Mouse (Mus musculus) G1E (cell line): ENCODE data around the gene Ppp1r35. TPM values are rescaled to one million over a fixed set of nuclear protein-coding genes. Genes with fewer than 3 reads are reported as not detected.
A peak's percentile ranks its signal among the peaks of the same experiment; 100 is the strongest.

Experiments used
- ATAC-seq: 2 replicates; pipeline ENCODE4 v1.8.0; 2016; ENCODE audit warnings: mild to moderate bottlenecking; ENCODE audit not compliant: insufficient number of reproducible peaks, poor library complexity, low FRiP score, severe bottlenecking; ENCODE audit errors: extremely low read depth
- DNase-seq: peaks from one replicate; pipeline ENCODE4 v3.0.0; 2012; ENCODE audit warnings: low spot score
- H3K27me3 ChIP-seq: 2 replicates; pipeline ENCODE4 v1.6.1; 2012; ENCODE audit warnings: mild to moderate bottlenecking, low read length, inconsistent platforms; ENCODE audit not compliant: insufficient read depth
- H3K36me3 ChIP-seq: replicated peaks from 2 replicates; pipeline ENCODE3; 2012; ENCODE audit warnings: mild to moderate bottlenecking, inconsistent platforms
- H3K4me1 ChIP-seq: 2 replicates; pipeline ENCODE4 v1.6.1; 2012; ENCODE audit warnings: low read depth, low read length, inconsistent platforms, mixed read lengths; ENCODE audit not compliant: insufficient read depth
- H3K4me3 ChIP-seq: 2 replicates; pipeline ENCODE4 v1.5.1; 2012; ENCODE audit warnings: low read depth, mild to moderate bottlenecking, inconsistent platforms, low read length, moderate library complexity, mixed read lengths
- H3K9me3 ChIP-seq: replicated peaks from 2 replicates; pipeline ENCODE4 v1.6.1; 2012; ENCODE audit warnings: inconsistent platforms
- CTCF ChIP-seq: IDR thresholded peaks from 2 replicates; pipeline ENCODE4 v1.5.1; 2012; ENCODE audit warnings: low read depth, low read length, inconsistent platforms, mixed read lengths
- GATA1 ChIP-seq: IDR thresholded peaks from 2 replicates; pipeline ENCODE4 v1.6.1; 2012; ENCODE audit warnings: borderline replicate concordance, low read length, inconsistent platforms, mixed read lengths
- GATA2 ChIP-seq: IDR thresholded peaks from 2 replicates; pipeline ENCODE4 v1.6.1; 2012; ENCODE audit warnings: low read depth, low read length, inconsistent platforms, borderline replicate concordance
- POLR2AphosphoS5 ChIP-seq: IDR thresholded peaks from 2 replicates; pipeline ENCODE4 v1.6.1; 2012; ENCODE audit warnings: low read depth, low read length, inconsistent platforms; ENCODE audit not compliant: insufficient replicate concordance
- TAL1 ChIP-seq: conservative IDR thresholded peaks from 2 replicates; pipeline ENCODE4 v1.6.1; 2012; ENCODE audit warnings: low read depth, low read length, inconsistent platforms, mixed read lengths
- polyA plus RNA-seq: library from polyadenylated mRNA; stranded (reverse); fragments of >175 nt; gene quantifications from 2 replicates; pipeline ENCODE4 v1.2.3, GENCODE M21; 2012
- total RNA-seq, 2 experiments: library from RNA; stranded (forward) in 1 of 2; stranded (reverse) in 1 of 2; fragments of 200-1000 nt in 1 of 2; fragments of >200 nt in 1 of 2; fragmentation: Nextera tagmentation in 1 of 2; gene quantifications; 2 replicates each; pipeline ENCODE4 v1.2.3; 2014 to 2017

The Ppp1r35 gene
- total RNA-seq (2014; fragmentation: Nextera tagmentation), result 202 and 204 TPM in 2 replicates
- 28.2 and 35.6 TPM in 2 replicates for total RNA-seq (2017)
- polyA plus RNA-seq, result 121 and 153 TPM in 2 replicates

GRCm38 (mm10) chr5:137778635-137779034 lies at the start of gene Ppp1r35:
TSS of gene Ppp1r35 (plus strand) at chr5:137778849.
- Histone ChIP-seq H3K36me3 (peaks cover 45% of the 10 kb centered on the region), H3K9me3 (no peaks in the 10 kb centered on the region), H3K4me3 (peak within 1 kb of the TSS; percentile 90), H3K27me3 (no peaks in the 10 kb centered on the region), H3K4me1 (peaks cover 79% of the 10 kb centered on the region)
- TF ChIP-seq GATA1, result no peak
- TF ChIP-seq TAL1, result no peak
- TF ChIP-seq GATA2, result no peak
- no peak for TF ChIP-seq POLR2AphosphoS5
- no peak for TF ChIP-seq CTCF
- ATAC-seq, result peak; percentile 92
- DNase-seq, result peak; percentile 96

DNA sequence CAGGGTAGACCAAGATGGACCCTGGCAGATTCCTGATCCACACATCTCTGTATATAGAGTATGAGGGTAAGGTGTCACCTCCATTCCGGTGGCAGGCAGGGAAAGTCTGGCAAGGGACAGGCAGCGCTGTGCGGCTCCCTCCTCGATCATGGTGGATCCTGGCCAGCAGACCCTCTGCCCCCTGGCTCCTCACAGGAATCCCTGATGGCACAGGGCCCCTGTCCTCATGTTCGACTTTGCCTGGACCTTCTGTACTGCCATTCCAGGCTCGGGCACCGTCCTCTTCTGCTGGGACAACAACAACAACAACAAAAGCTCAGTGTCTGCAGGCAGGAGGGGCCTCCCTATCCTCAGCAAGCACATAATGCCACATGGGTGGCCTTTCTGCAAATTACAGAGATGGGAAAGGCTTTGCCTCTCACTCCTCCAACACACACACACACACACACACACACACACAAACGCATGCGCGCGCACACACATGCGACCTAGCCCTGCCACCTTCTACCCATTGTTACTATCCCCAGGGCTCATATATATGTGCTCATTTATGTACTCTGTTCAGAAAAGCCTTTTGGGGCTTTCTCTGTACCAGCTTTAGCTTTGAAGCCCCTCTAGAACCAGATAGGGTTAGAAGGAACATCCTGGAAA lies 44.9 kb upstream of the Ppp1r35 start:
- Histone ChIP-seq H3K4me1 (peaks cover 22% of the 10 kb centered on the region), H3K4me3 (no peak overlapping the region), H3K27me3 (peaks cover 48% of the 10 kb centered on the region), H3K9me3 (no peaks in the 10 kb centered on the region), H3K36me3 (no peaks in the 10 kb centered on the region)
- no peak for DNase-seq
- ATAC-seq, result no peak
- TF ChIP-seq GATA1 (no peak), TAL1 (no peak), POLR2AphosphoS5 (no peak), GATA2 (no peak), CTCF (no peak)

DNA sequence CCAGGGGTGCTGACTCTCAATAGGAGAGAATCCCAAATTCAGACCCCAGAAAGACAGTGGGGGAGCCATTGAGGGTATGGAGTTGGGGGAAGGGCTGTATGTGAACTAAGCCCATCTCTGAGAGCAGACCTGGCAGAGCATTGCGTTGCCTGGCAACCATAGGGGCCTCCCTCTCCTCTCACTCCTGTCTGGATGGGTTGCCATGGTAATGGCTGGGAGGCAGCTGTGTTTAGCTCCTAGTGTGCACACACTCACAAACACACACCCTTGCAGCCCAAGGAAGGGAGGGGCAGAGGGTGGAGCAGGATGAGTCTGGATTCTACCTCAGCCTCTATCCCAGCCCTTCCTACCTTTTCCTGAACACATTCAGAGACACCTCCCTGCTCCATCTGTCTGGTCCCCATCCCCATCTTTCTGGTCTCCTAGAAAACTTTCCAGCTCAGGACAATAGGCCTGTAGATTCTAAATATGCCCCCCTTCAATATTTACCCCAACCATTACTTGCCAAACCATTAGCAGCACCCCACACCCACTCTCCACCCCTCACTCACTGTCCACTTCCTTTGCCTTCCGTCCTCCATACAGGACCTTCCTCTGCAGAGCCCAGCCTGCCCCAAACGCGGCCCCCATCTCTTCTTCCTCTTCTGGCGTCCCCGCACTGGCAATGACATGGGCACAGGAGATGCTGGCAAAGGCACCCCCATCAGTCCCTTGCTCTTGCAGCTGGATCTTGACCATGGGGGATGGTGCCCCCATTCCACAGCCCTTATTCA lies 44.2 kb upstream of the Ppp1r35 start:
- ATAC-seq (no peak), DNase-seq (no peak)
- TF ChIP-seq POLR2AphosphoS5 (no peak), GATA2 (no peak), TAL1 (no peak), CTCF (no peak)
- Histone ChIP-seq H3K36me3 (no peaks in the 10 kb centered on the region), H3K27me3 (peaks cover 46% of the 10 kb centered on the region), H3K4me3 (no peak overlapping the region), H3K4me1 (peaks cover 29% of the 10 kb centered on the region), H3K9me3 (no peaks in the 10 kb centered on the region)

DNA sequence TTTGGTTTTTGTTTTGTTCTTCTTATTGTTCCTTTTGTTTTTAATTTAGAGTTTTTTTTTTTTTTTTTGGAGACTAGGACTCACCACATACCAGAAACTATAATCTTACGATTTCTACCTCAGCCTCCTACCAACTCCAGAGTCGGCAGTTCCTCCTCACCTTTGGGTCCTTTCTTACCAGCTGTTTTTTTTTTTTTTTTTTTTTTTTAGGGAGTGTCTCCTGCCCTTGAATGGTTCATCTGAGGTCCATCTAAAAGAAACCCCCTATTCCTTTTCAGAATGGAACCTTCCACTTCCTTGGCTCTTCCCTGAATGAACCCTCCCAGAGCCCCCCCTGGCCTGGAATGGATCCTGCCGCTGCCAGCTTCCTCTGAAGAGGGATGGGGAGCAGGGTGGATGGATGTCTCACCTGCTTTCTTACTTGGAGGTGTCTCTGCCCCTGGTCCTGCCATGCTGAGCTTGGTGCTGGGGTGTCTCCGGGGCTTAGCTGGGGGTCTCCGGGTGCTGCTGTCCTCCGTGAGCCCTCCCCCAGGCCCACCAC lies 41.2 kb upstream of the Ppp1r35 start:
- ATAC-seq (no peak), DNase-seq (no peak)
- no peak for TF ChIP-seq GATA2
- peaks cover 29% of the 10 kb centered on the region for H3K27me3 ChIP-seq
- H3K9me3 ChIP-seq, result no peaks in the 10 kb centered on the region
- no peaks in the 10 kb centered on the region for H3K36me3 ChIP-seq
- H3K4me1 ChIP-seq, result peaks cover 52% of the 10 kb centered on the region
- no peak overlapping the region for H3K4me3 ChIP-seq

- TF ChIP-seq GATA1 (no peak), GATA2 (no peak), POLR2AphosphoS5 (no peak), TAL1 (no peak), CTCF (no peak)
- DNase-seq (peak; percentile 52), ATAC-seq (no peak)
- Histone ChIP-seq H3K4me1 (peaks cover 58% of the 10 kb centered on the region), H3K4me3 (no peak overlapping the region), H3K27me3 (peaks cover 25% of the 10 kb centered on the region), H3K9me3 (no peaks in the 10 kb centered on the region), H3K36me3 (no peaks in the 10 kb centered on the region)
Observed at GRCm38 (mm10) chr5:137738516-137738915, 40.1 kb upstream of the Ppp1r35 start.

DNA sequence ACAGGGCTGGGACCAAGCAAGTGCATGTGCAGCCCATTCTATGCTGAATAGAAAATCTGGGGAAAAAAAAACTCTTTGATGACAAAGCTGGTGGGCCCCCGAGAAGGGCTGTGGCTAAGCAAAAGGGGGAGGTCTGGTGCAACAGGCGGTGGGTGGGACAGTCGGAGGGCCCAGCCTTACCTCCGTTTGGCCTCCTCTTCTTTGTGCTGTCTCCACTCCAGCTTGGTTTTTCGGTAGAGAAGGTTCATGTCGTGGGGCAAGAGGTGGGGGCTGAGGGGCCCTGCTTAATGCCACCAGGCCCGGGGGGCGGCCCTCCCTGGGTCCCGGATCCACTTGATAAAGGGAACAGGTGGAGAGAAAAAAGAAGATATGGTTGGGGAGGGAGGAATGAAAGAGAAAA lies 39.2 kb upstream of the Ppp1r35 start:
- Histone ChIP-seq H3K36me3 (no peaks in the 10 kb centered on the region), H3K27me3 (peaks cover 17% of the 10 kb centered on the region), H3K4me3 (no peak overlapping the region; the same call in 1 of the 2 replicates), H3K9me3 (no peaks in the 10 kb centered on the region), H3K4me1 (peaks cover 55% of the 10 kb centered on the region)
- ATAC-seq, result no peak
- DNase-seq, result no peak
- no peak for TF ChIP-seq GATA1
- no peak for TF ChIP-seq GATA2
- TF ChIP-seq POLR2AphosphoS5, result no peak
